Mouse (Mus musculus) ES-Bruce4 (cell line): ENCODE results near the gene Adora1.

Experiments
- CTCF ChIP-seq: IDR thresholded peaks from one replicate; pipeline ENCODE4 v1.8.1; 2011; ENCODE audit warnings: low read depth, low read length
- EP300 ChIP-seq: IDR thresholded peaks from 2 replicates; pipeline ENCODE4 v1.6.1; 2011; ENCODE audit warnings: low read depth, low read length; ENCODE audit not compliant: insufficient read depth
- POLR2A ChIP-seq: IDR thresholded peaks from one replicate; pipeline ENCODE4 v1.8.1; 2011; ENCODE audit warnings: low read length; ENCODE audit not compliant: insufficient read depth

DNA sequence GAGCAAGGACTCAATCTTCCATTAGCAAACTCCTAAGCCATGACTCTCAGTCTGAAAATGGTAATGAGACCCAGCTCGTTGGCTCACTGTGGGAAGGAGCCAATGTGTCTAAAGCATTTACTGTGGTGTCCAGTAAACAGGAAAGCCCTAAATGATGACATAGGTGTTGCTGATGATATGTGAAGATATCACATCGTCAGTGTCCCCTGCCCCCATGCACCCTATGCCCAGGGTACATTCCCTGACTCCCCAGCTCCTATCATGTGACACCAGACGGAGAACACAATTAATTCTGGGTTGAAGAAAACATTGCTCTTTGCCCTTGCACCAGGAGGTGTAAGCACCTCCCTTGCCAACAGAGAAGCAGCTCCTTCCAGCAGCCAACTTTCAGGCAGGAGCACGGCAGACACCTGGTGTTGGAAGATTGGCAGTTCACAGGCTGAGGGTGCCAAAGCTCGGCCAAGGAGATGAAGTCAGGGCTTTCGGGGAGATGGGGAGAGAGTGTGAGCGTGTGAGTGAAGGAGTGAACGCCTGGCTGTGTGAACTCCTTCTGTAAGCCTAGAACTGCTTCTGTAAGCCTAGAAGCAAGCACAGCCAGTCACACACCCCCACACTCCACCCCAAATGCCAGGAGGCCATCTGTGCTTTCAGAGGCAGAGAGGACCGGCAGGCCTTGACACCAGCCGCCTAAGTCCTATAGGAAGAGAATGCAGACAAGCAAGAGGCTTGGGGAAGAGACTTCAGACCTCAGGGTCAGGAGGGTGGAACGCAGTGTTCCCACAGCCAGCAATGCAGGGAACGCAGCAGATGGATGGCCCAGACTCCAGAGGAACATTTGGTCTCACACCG is 40.6 kb upstream of the Adora1 start:
- TF ChIP-seq CTCF (no peak), POLR2A (no peak), EP300 (no peak)
